Mouse (Mus musculus): Measurements from ENCODE around the gene Zfp672. TPM values are rescaled to one million over a fixed set of nuclear protein-coding genes. Genes with fewer than 3 reads are reported as not detected.

Zfp672 gene
- total and polyA plus RNA-seq, 2 experiments from 2014 or later = 41.2 to 41.7 TPM

DNA sequence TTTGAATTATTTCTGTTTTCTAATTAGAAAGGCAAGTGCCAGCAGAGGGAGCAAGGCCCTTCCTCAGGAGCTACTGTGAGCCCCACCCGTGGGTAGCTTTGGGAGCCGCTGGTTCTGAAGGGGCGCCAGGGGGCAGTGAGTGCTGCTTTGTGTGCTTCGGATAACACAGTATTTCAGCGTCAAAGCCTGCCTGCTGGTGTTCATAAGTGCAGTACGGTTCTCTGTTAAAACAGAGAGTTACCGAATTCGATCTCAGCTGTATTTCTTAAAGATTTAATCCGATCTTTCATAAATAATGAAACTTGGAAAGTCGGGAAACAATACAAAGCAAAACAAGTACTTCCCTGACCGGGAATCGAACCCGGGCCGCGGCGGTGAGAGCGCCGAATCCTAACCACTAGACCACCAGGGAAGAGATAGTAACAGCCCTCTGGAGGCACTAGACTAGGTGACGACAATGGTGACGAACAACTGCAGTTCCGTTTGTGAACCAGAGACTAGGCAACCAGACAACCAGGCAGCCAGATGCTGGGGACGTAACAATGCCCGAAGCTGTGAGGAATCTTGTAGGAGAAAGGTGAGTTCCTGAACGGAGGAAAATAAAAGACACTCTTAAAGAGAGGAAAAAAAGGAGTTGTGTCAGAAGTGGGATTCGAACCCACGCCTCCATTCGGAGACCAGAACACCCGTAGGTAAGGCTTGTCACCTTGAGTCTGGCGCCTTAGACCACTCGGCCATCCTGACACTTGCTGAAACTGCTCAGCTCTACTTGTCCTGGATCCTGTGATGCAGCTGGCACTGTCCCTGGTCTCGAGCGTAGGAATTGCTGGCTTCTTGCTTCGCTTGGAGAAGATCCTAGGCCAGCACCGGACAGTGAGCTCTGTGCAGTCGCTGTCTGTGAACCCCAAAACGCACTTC is 28.0 kb downstream of the Zfp672 start:
- peak; percentile 86 for TF ChIP-seq CTCF (IDR thresholded peaks at IDR 0.05; ENCODE audit: low read depth)
- DNase-seq = peak; percentile 98

DNA sequence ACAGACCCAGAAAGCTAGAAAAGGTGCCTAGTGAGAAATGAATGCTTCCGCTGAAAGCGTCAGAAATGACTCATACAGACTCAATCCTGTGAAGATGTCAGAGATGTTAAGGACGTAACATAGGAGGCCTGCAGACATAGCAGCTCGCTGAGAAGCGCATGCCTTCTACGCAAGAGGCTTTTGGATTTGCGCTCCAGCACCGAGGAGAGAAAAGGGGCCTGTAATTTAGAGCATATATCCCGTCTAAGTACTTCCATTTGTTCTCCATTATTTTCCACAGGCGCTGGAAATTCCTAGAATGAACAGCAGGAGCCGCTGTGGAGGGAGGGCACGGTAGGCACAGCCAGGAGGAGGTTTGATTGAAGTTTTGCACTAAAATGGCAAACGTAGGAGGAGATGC is 29.1 kb downstream of the Zfp672 start:
- DNase-seq (peak; percentile 91), ATAC-seq (peak; percentile 36)
- H3K4me3 ChIP-seq (ENCODE audit: low read depth, low read length) = peak overlapping the region; percentile 46
- TF ChIP-seq CTCF (IDR thresholded peaks at IDR 0.05; ENCODE audit: low read depth) = peak; percentile 83
- no peaks in the 10 kb centered on the region for H3K4me1 ChIP-seq (ENCODE audit: insufficient read depth)
- 7% methylated on average over 13 of the region's 13 CpGs for WGBS
- H3K9me3 ChIP-seq (ENCODE audit: low read length) = no peaks in the 10 kb centered on the region
- no peaks in the 10 kb centered on the region for H3K36me3 ChIP-seq (ENCODE audit: insufficient read depth)
- H3K9ac ChIP-seq = peak overlapping the region; percentile 50; the same call in 1 of the 2 replicates
- no peaks in the 10 kb centered on the region for H3K27me3 ChIP-seq (ENCODE audit: insufficient read depth, low read length)
- peak overlapping the region; percentile 59 for H3K4me2 ChIP-seq (ENCODE audit: low read depth)
- peak overlapping the region; percentile 82 for H3K27ac ChIP-seq (ENCODE audit: low read depth, low read length)

More for the DNA sequence above, 28.0 kb downstream of the Zfp672 start:
- peak; percentile 93 for ATAC-seq
- H3K4me3 ChIP-seq (ENCODE audit: low read depth, low read length) = peak overlapping the region; percentile 46
- no peaks in the 10 kb centered on the region for H3K36me3 ChIP-seq (ENCODE audit: insufficient read depth)
- peak overlapping the region; percentile 59 for H3K4me2 ChIP-seq (ENCODE audit: low read depth)
- peak overlapping the region; percentile 82 for H3K27ac ChIP-seq (ENCODE audit: low read depth, low read length)
- WGBS = 1% methylated on average over 36 of the region's 36 CpGs
- no peaks in the 10 kb centered on the region for H3K9me3 ChIP-seq (ENCODE audit: low read length)
- no peaks in the 10 kb centered on the region for H3K27me3 ChIP-seq (ENCODE audit: insufficient read depth, low read length)
- peak overlapping the region; percentile 50 for H3K9ac ChIP-seq
- peaks cover 1% of the 10 kb centered on the region; the same call in 1 of the 2 replicates for H3K4me1 ChIP-seq (ENCODE audit: insufficient read depth)

DNA sequence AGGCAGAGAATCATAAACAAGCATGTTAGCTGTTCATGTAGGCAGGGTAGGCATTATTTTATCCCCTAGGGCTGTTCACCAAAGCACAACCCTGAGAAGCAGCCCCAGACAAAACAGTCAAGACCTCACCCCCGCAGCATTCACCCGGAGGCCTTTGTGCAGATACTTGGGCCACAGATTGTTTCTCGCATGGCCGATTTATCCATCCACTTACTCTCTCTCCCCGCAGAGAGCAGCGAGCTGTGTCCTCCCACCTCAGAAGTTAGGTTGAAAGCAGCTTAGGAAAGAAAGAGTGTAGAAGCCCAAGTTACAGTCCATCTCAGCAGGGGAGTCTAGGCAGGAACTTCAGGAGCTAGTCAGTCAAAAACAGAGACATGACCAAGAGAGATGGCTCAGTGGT is 32.7 kb downstream of the Zfp672 start:
- Histone ChIP-seq H3K36me3 (ENCODE audit: insufficient read depth) (no peaks in the 10 kb centered on the region), H3K4me3 (ENCODE audit: low read depth, low read length) (no peak overlapping the region), H3K4me2 (ENCODE audit: low read depth) (no peak overlapping the region), H3K9me3 (ENCODE audit: low read length) (no peaks in the 10 kb centered on the region), H3K27me3 (ENCODE audit: insufficient read depth, low read length) (no peaks in the 10 kb centered on the region), H3K27ac (ENCODE audit: low read depth, low read length) (no peak overlapping the region), H3K4me1 (ENCODE audit: insufficient read depth) (no peaks in the 10 kb centered on the region), H3K9ac (no peak overlapping the region)
- DNase-seq (no peak), ATAC-seq (no peak)
- 32% methylated on average over 6 of the region's 6 CpGs for WGBS
- no peak for TF ChIP-seq CTCF (IDR thresholded peaks at IDR 0.05; ENCODE audit: low read depth)

- no peak overlapping the region for H3K4me3 ChIP-seq (ENCODE audit: low read depth, low read length)
- no peaks in the 10 kb centered on the region for H3K9me3 ChIP-seq (ENCODE audit: low read length)
- WGBS = 62% methylated on average over 4 of the region's 4 CpGs
Measured at GRCm38 (mm10) chr11:58292791-58293190, 37.3 kb downstream of the Zfp672 start.

GRCm38 (mm10) chr11:58290812-58291211 is 39.3 kb downstream of the Zfp672 start:
- WGBS = 83% methylated on average over 4 of the region's 4 CpGs
- H3K4me1 ChIP-seq (ENCODE audit: insufficient read depth) = no peaks in the 10 kb centered on the region
- H3K9me3 ChIP-seq (ENCODE audit: low read length) = no peaks in the 10 kb centered on the region
- H3K4me3 ChIP-seq (ENCODE audit: low read depth, low read length) = no peak overlapping the region
- H3K27ac ChIP-seq (ENCODE audit: low read depth, low read length) = no peak overlapping the region
- H3K4me2 ChIP-seq (ENCODE audit: low read depth) = no peak overlapping the region
- H3K27me3 ChIP-seq (ENCODE audit: insufficient read depth, low read length) = no peaks in the 10 kb centered on the region
- H3K9ac ChIP-seq = no peak overlapping the region
- ATAC-seq (no peak), DNase-seq (no peak)
- no peak for TF ChIP-seq CTCF (IDR thresholded peaks at IDR 0.05; ENCODE audit: low read depth)
- H3K36me3 ChIP-seq (ENCODE audit: insufficient read depth) = no peaks in the 10 kb centered on the region

More at GRCm38 (mm10) chr11:58292791-58293190, 37.3 kb downstream of the Zfp672 start:
- Histone ChIP-seq H3K27ac (ENCODE audit: low read depth, low read length) (no peak overlapping the region), H3K4me2 (ENCODE audit: low read depth) (no peak overlapping the region), H3K27me3 (ENCODE audit: insufficient read depth, low read length) (no peaks in the 10 kb centered on the region), H3K36me3 (ENCODE audit: insufficient read depth) (no peaks in the 10 kb centered on the region), H3K4me1 (ENCODE audit: insufficient read depth) (no peaks in the 10 kb centered on the region), H3K9ac (no peak overlapping the region)
- DNase-seq = no peak
- ATAC-seq = no peak
- TF ChIP-seq CTCF (IDR thresholded peaks at IDR 0.05; ENCODE audit: low read depth) = no peak

- WGBS = 77% methylated on average over 9 of the region's 9 CpGs
- no peak overlapping the region for H3K27ac ChIP-seq (ENCODE audit: low read depth, low read length)
- H3K27me3 ChIP-seq (ENCODE audit: insufficient read depth, low read length) = no peaks in the 10 kb centered on the region
- H3K9ac ChIP-seq = no peak overlapping the region
- ATAC-seq (no peak), DNase-seq (no peak)
- H3K4me2 ChIP-seq (ENCODE audit: low read depth) = no peak overlapping the region
- TF ChIP-seq CTCF (IDR thresholded peaks at IDR 0.05; ENCODE audit: low read depth) = no peak
- no peaks in the 10 kb centered on the region for H3K4me1 ChIP-seq (ENCODE audit: insufficient read depth)
- H3K9me3 ChIP-seq (ENCODE audit: low read length) = no peaks in the 10 kb centered on the region
- H3K36me3 ChIP-seq (ENCODE audit: insufficient read depth) = no peaks in the 10 kb centered on the region
- H3K4me3 ChIP-seq (ENCODE audit: low read depth, low read length) = no peak overlapping the region
Measured at GRCm38 (mm10) chr11:58289992-58290682, 40.0 kb downstream of the Zfp672 start.

DNA sequence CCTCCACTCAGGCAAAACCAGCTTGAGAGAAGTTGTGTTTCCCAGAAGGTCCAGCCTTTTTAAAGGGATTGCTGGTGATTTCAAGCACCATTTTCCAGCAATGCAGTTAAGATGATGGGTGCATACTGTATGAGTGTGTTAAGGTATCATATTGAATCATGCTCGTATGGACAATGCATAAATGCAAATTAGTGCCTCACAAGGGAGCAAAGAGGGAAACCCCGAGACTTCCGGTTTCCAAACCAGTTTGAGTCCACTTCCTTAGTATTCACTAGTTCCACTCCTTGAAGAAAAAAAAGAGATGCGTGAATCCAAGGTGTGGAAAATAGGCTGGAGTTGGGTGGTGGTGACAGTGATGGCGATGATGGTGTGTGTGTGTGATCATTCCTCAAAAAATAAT is 47.6 kb downstream of the Zfp672 start:
- ATAC-seq = no peak
- Histone ChIP-seq H3K4me2 (ENCODE audit: low read depth) (no peak overlapping the region), H3K9ac (no peak overlapping the region), H3K27me3 (ENCODE audit: insufficient read depth, low read length) (no peaks in the 10 kb centered on the region; the same call in 1 of the 2 replicates), H3K4me3 (ENCODE audit: low read depth, low read length) (no peak overlapping the region), H3K9me3 (ENCODE audit: low read length) (no peaks in the 10 kb centered on the region), H3K36me3 (ENCODE audit: insufficient read depth) (no peaks in the 10 kb centered on the region), H3K4me1 (ENCODE audit: insufficient read depth) (no peaks in the 10 kb centered on the region), H3K27ac (ENCODE audit: low read depth, low read length) (no peak overlapping the region)
- 88% methylated on average over 5 of the region's 5 CpGs for WGBS
- DNase-seq = no peak
- no peak for TF ChIP-seq CTCF (IDR thresholded peaks at IDR 0.05; ENCODE audit: low read depth)

Data from forebrain, postnatal 0 days (tissue).